Mouse (Mus musculus): Measurements from ENCODE around the gene Pdik1l. TPM values are rescaled to one million over a fixed set of nuclear protein-coding genes. Genes with fewer than 3 reads are reported as not detected.
"Not testable (repeated sequence)": the region's sequence is repeated elsewhere in the genome, so short reads cannot be mapped to it uniquely, and the experiment has no call there.

Pdik1l gene
- total RNA-seq, 2 experiments from 2014 or later: 5.8 to 8.4 TPM

- intact Hi-C loops (cut with DNase I): loop anchor here (2.0 kb wide), 1 partner anchor 14 kb away; the partner anchor contains the start of gene Trim63
- peak; percentile 55 for DNase-seq (ENCODE audit: low spot score)
Observed at GRCm38 (mm10) chr4:134300316-134300715, 12.6 kb upstream of the Pdik1l start.

- intact Hi-C loops (cut with DNase I): no loop called here
- DNase-seq (ENCODE audit: low spot score): no peak
Observed at GRCm38 (mm10) chr4:134299498-134299810, 11.8 kb upstream of the Pdik1l start.

- intact Hi-C loops (cut with DNase I): no loop called here
- no peak for DNase-seq (ENCODE audit: low spot score)
Observed at GRCm38 (mm10) chr4:134298626-134299497, 11.2 kb upstream of the Pdik1l start.

GRCm38 (mm10) chr4:134297369-134297768 is 9.7 kb upstream of the Pdik1l start:
- intact Hi-C loops (cut with DNase I): no loop called here
- DNase-seq (ENCODE audit: low spot score): no peak

GRCm38 (mm10) chr4:134296523-134296922 is 8.8 kb upstream of the Pdik1l start:
- intact Hi-C loops (cut with DNase I): no loop called here
- no peak for DNase-seq (ENCODE audit: low spot score)

- intact Hi-C loops (cut with DNase I); DNase-seq (ENCODE audit: low spot score): not testable (repeated sequence)
Observed at GRCm38 (mm10) chr4:134296096-134296495, 8.4 kb upstream of the Pdik1l start.

GRCm38 (mm10) chr4:134293692-134294163 is 6.0 kb upstream of the Pdik1l start:
- peak; percentile 26 for DNase-seq (ENCODE audit: low spot score)
- intact Hi-C loops (cut with DNase I): loop anchor here (2.0 to 5.0 kb wide), 3 partner anchors 23 to 256 kb away; no protein-coding TSS in a partner anchor

GRCm38 (mm10) chr4:134293061-134293691 is 5.5 kb upstream of the Pdik1l start:
- no peak for DNase-seq (ENCODE audit: low spot score)
- intact Hi-C loops (cut with DNase I): loop anchor here (2.0 to 5.0 kb wide), 3 partner anchors 24 to 256 kb away; no protein-coding TSS in a partner anchor

- intact Hi-C loops (cut with DNase I): loop anchor here (2.0 to 5.0 kb wide), 3 partner anchors 25 to 255 kb away; no protein-coding TSS in a partner anchor
- no peak for DNase-seq (ENCODE audit: low spot score)
Observed at GRCm38 (mm10) chr4:134292067-134292466, 4.4 kb upstream of the Pdik1l start.

GRCm38 (mm10) chr4:134288397-134289256 is 932 bp upstream of the Pdik1l start:
- intact Hi-C loops (cut with DNase I): no loop called here
- no peak for DNase-seq (ENCODE audit: low spot score)

GRCm38 (mm10) chr4:134287168-134287564 is 529 bp downstream of the Pdik1l start:
- intact Hi-C loops (cut with DNase I): loop anchor here (2.0 kb wide), 2 partner anchors 36 to 100 kb away; partner anchors contain the start of gene Cep85
- peak; percentile 91 for DNase-seq (ENCODE audit: low spot score)

GRCm38 (mm10) chr4:134286226-134287167 is 1.2 kb downstream of the Pdik1l start:
- DNase-seq (ENCODE audit: low spot score): no peak
- intact Hi-C loops (cut with DNase I): loop anchor here (2.0 kb wide), 2 partner anchors 36 to 100 kb away; partner anchors contain the start of gene Cep85

- no peak for DNase-seq (ENCODE audit: low spot score)
- intact Hi-C loops (cut with DNase I): no loop called here
Observed at GRCm38 (mm10) chr4:134284942-134285341, 2.8 kb downstream of the Pdik1l start.

GRCm38 (mm10) chr4:134273417-134274345 is 14.0 kb downstream of the Pdik1l start:
- intact Hi-C loops (cut with DNase I): no loop called here
- no peak for DNase-seq (ENCODE audit: low spot score)

GRCm38 (mm10) chr4:134272731-134273416 is 14.8 kb downstream of the Pdik1l start:
- DNase-seq (ENCODE audit: low spot score): no peak
- intact Hi-C loops (cut with DNase I): no loop called here

GRCm38 (mm10) chr4:134271979-134272378 is 15.7 kb downstream of the Pdik1l start:
- intact Hi-C loops (cut with DNase I): no loop called here
- no peak for DNase-seq (ENCODE audit: low spot score)

GRCm38 (mm10) chr4:134269622-134270021 is 18.1 kb downstream of the Pdik1l start:
- DNase-seq (ENCODE audit: low spot score): not testable (repeated sequence)
- intact Hi-C loops (cut with DNase I): loop anchor here (2.0 to 5.0 kb wide), 2 partner anchors 21 to 82 kb away; partner anchors contain the start of gene Cep85

Data from heart, postnatal 25 days (tissue).